Mouse (Mus musculus) ES-Bruce4 (cell line): ENCODE data around the gene Olig1.

Source experiments
- CTCF ChIP-seq: IDR thresholded peaks from one replicate; pipeline ENCODE4 v1.8.1; 2011; ENCODE audit warnings: low read depth, low read length
- EP300 ChIP-seq: IDR thresholded peaks from 2 replicates; pipeline ENCODE4 v1.6.1; 2011; ENCODE audit warnings: low read depth, low read length; ENCODE audit not compliant: insufficient read depth

GRCm38 (mm10) chr16:91260861-91261260 lies 8.7 kb upstream of the Olig1 start:
- TF ChIP-seq CTCF (no peak), EP300 (no peak)
